Mouse (Mus musculus) testis, adult 2 months (tissue): Measurements from ENCODE around the gene Clec12a.

Experiments used
- CTCF ChIP-seq: fragments of 200-500 bp; IDR thresholded peaks from 2 replicates; pipeline ENCODE4 v1.5.1; 2012; ENCODE audit warnings: low read depth, mild to moderate bottlenecking, inconsistent platforms, low read length, moderate library complexity; ENCODE audit not compliant: control insufficient read depth, insufficient read depth, insufficient replicate concordance
- POLR2A ChIP-seq: fragments of 200-500 bp; IDR thresholded peaks from 2 replicates; pipeline ENCODE4 v1.6.1; 2012; ENCODE audit warnings: low read depth, mild to moderate bottlenecking, inconsistent platforms, low read length, moderate library complexity; ENCODE audit not compliant: control insufficient read depth

- TF ChIP-seq CTCF, result peak; percentile 21; the same call in 1 of the 2 replicates
- no peak for TF ChIP-seq POLR2A
Observed at GRCm38 (mm10) chr6:129365959-129366359, 23.5 kb downstream of the Clec12a start.
